Mouse (Mus musculus): ENCODE measurements at regions not wholly inside any gene's neighbourhood (a gene's known extent, or its start where the extent isn't known, plus 50 kb on each side); places are given as distances from the start of the nearest gene placed in this dataset.

DNA sequence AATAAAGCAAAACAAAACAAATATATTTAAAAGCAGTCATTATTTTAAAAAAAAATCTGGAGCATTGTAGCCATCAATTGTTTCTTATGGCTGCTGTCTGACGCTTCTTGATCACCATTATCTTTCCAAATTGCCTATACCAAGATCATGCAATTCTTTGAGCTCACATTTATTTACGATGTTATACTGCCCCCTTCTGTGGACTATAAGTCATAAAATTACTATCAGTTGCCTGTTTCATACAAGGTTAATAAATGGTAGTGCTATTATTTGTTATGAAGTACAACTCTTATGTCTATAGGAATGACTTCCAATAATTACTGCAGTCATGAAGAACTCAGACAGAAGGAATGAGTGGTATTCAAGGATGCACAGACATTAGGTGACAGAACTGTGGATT lies 57.3 kb upstream of the Eda2r start:
- Histone ChIP-seq H3K4me2 (ENCODE audit: low read length) (no peak overlapping the region), H3K4me1 (ENCODE audit: control insufficient read depth, insufficient read depth, low read depth, low read length) (no peaks in the 10 kb centered on the region), H3K27me3 (replicated peaks; ENCODE audit: control insufficient read depth, insufficient read depth, low read length) (no peaks in the 10 kb centered on the region), H3K9me3 (ENCODE audit: control insufficient read depth, low read length) (no peaks in the 10 kb centered on the region), H3K27ac (ENCODE audit: low read depth, low read length) (no peak overlapping the region), H3K4me3 (ENCODE audit: low read length) (no peak overlapping the region), H3K36me3 (ENCODE audit: control insufficient read depth, insufficient read depth, low read length) (no peaks in the 10 kb centered on the region), H3K9ac (ENCODE audit: low read depth, low read length) (no peak overlapping the region)
- ATAC-seq = no peak
- WGBS = 39% methylated on average over 2 of the region's 2 CpGs

- no peaks in the 10 kb centered on the region for H3K36me3 ChIP-seq (ENCODE audit: control insufficient read depth, insufficient read depth, low read length)
- H3K4me2 ChIP-seq (ENCODE audit: low read length) = peak overlapping the region; percentile 61
- no peak overlapping the region for H3K27ac ChIP-seq (ENCODE audit: low read depth, low read length)
- peak; percentile 89 for ATAC-seq
- no peaks in the 10 kb centered on the region for H3K4me1 ChIP-seq (ENCODE audit: control insufficient read depth, insufficient read depth, low read depth, low read length)
- H3K4me3 ChIP-seq (ENCODE audit: low read length) = peak overlapping the region; percentile 40
- no peaks in the 10 kb centered on the region for H3K9me3 ChIP-seq (ENCODE audit: control insufficient read depth, low read length)
- no peaks in the 10 kb centered on the region for H3K27me3 ChIP-seq (replicated peaks; ENCODE audit: control insufficient read depth, insufficient read depth, low read length)
- peak overlapping the region; percentile 63 for H3K9ac ChIP-seq (ENCODE audit: low read depth, low read length)
- 15% methylated on average over 6 of the region's 6 CpGs for WGBS
Measured at GRCm38 (mm10) chrX:97431391-97431803, 54.4 kb upstream of the Eda2r start.
